9 mouse cellular contexts compared by ENCODE assay signal in genomic region chr3:90294651-90295050, GRCm38 (mm10). TPM values are rescaled to one million over a fixed set of nuclear protein-coding genes. Genes with fewer than 3 reads are reported as not detected.
DNase-seq lines count a peak whose midpoint lies in the region; ATAC-seq and TF ChIP-seq lines count a peak whose summit lies in the region.
"Had no signal": no experiment of that assay in that cellular context is flagged by ENCODE, and none has a peak within 500 bp of the region (broad histone marks: within the 10 kb centered on the region; RNA-seq: fewer than 3 reads in every experiment).

No protein-coding gene starts in this region.

- H3K4me1 ChIP-seq in cerebellum, adult 2 months (ENCODE audit: control insufficient read depth, insufficient read depth, low read length): no peaks in the 10 kb centered on the region; the same call in 1 of the 2 replicates
- H3K4me1 ChIP-seq in megakaryocyte, embryonic 14.5 days: peaks cover 63% of the 10 kb centered on the region
- peaks cover 17% of the 10 kb centered on the region; the same call in 1 of the 2 replicates for H3K4me1 ChIP-seq in limb, embryonic 15.5 days
- peaks cover 11% of the 10 kb centered on the region for H3K4me1 ChIP-seq in stomach, embryonic 16.5 days (ENCODE audit: control insufficient read depth, insufficient read depth, low read length)
- H3K4me1 ChIP-seq in kidney, adult 2 months (ENCODE audit: control insufficient read depth, insufficient read depth, low read length): peaks cover 5% of the 10 kb centered on the region; the same call in 1 of the 2 replicates

- no peak overlapping the region for H3K9ac ChIP-seq in limb, embryonic 15.5 days
- H3K9ac ChIP-seq in stomach, embryonic 16.5 days (ENCODE audit: low read length): peak overlapping the region; percentile 98; the same call in 1 of the 2 replicates

- no peak for DNase-seq in cerebellum, adult 2 months
- no peak for DNase-seq in cerebellum, postnatal 36 days
- DNase-seq in kidney, adult 2 months: no peak
- DNase-seq in embryo, embryonic 10 days (ENCODE audit: low spot score): no peak

- no peaks in the 10 kb centered on the region for H3K9me3 ChIP-seq in megakaryocyte, embryonic 14.5 days
- H3K9me3 ChIP-seq in limb, embryonic 15.5 days: no peaks in the 10 kb centered on the region
- H3K9me3 ChIP-seq in stomach, embryonic 16.5 days (replicated peaks; ENCODE audit: control insufficient read depth, low read length): no peaks in the 10 kb centered on the region

- no peaks in the 10 kb centered on the region for H3K27me3 ChIP-seq in cerebellum, adult 2 months (ENCODE audit: control insufficient read depth, insufficient read depth, low read length)
- no peaks in the 10 kb centered on the region for H3K27me3 ChIP-seq in megakaryocyte, embryonic 14.5 days (replicated peaks)
- H3K27me3 ChIP-seq in limb, embryonic 15.5 days: no peaks in the 10 kb centered on the region
- H3K27me3 ChIP-seq in stomach, embryonic 16.5 days (ENCODE audit: control insufficient read depth, insufficient read depth, low read length): no peaks in the 10 kb centered on the region
- H3K27me3 ChIP-seq in kidney, adult 2 months (replicated peaks; ENCODE audit: control insufficient read depth, insufficient read depth, low read length): no peaks in the 10 kb centered on the region

- H3K27ac ChIP-seq in cerebellum, adult 2 months (ENCODE audit: insufficient read depth, low read length): no peak overlapping the region
- H3K27ac ChIP-seq in limb, embryonic 15.5 days: no peak overlapping the region
- no peak overlapping the region for H3K27ac ChIP-seq in stomach, embryonic 16.5 days (ENCODE audit: low read length)
- H3K27ac ChIP-seq in kidney, adult 2 months (ENCODE audit: insufficient read depth, low read depth, low read length): no peak overlapping the region

- no peak for TF ChIP-seq POLR2A in cerebellum, adult 2 months (IDR thresholded peaks at IDR 0.05; ENCODE audit: borderline replicate concordance, insufficient read depth, low read length)
- no peak for TF ChIP-seq POLR2A in kidney, adult 2 months (IDR thresholded peaks at IDR 0.05; ENCODE audit: low read depth, low read length)

- WGBS in cerebellum, adult 2 months: 33% methylated on average over 2 of the region's 2 CpGs
- WGBS in limb, embryonic 15.5 days: 57% methylated on average over 2 of the region's 2 CpGs
- WGBS in stomach, embryonic 16.5 days: 64% methylated on average over 2 of the region's 2 CpGs
- WGBS in kidney, adult 2 months: 53% methylated on average over 2 of the region's 2 CpGs

- H3K4me2 ChIP-seq in limb, embryonic 15.5 days: peak overlapping the region; percentile 68
- peak overlapping the region; percentile 63 for H3K4me2 ChIP-seq in stomach, embryonic 16.5 days (ENCODE audit: low read depth, low read length)

- peak overlapping the region; percentile 94 for H3K4me3 ChIP-seq in cerebellum, adult 2 months (replicated peaks; ENCODE audit: insufficient read depth, low read depth, low read length)
- H3K4me3 ChIP-seq in megakaryocyte, embryonic 14.5 days (replicated peaks): peak overlapping the region; percentile 95
- H3K4me3 ChIP-seq in limb, embryonic 15.5 days: peak overlapping the region; percentile 76
- H3K4me3 ChIP-seq in stomach, embryonic 16.5 days (replicated peaks; ENCODE audit: low read length): peak overlapping the region; percentile 89
- no peak overlapping the region for H3K4me3 ChIP-seq in kidney, adult 2 months (ENCODE audit: insufficient read depth, low read depth, low read length)

- peaks cover 15% of the 10 kb centered on the region for H3K36me3 ChIP-seq in megakaryocyte, embryonic 14.5 days (replicated peaks; ENCODE audit: low read length)
- no peaks in the 10 kb centered on the region; the same call in 1 of the 2 replicates for H3K36me3 ChIP-seq in limb, embryonic 15.5 days
- no peaks in the 10 kb centered on the region for H3K36me3 ChIP-seq in stomach, embryonic 16.5 days (ENCODE audit: control insufficient read depth, insufficient read depth, low read length)
- H3K36me3 ChIP-seq in kidney, adult 2 months (ENCODE audit: control insufficient read depth, insufficient read depth, low read length): no peaks in the 10 kb centered on the region

- TF ChIP-seq CTCF in cerebellum, adult 2 months (IDR thresholded peaks at IDR 0.05; ENCODE audit: borderline replicate concordance, insufficient read depth, low read depth, low read length): no peak
- TF ChIP-seq CTCF in kidney, adult 2 months (conservative IDR thresholded peaks at IDR 0.05; ENCODE audit: insufficient read depth, insufficient read length, low read depth, low read length): no peak

- ATAC-seq in megakaryocyte, adult 5-6 weeks (ENCODE audit: poor library complexity, severe bottlenecking): no peak
- no peak for ATAC-seq in limb, embryonic 15.5 days (ENCODE audit: insufficient number of reproducible peaks, low FRiP score, low TSS enrichment, low read depth)
- no peak for ATAC-seq in stomach, embryonic 16.5 days (ENCODE audit: insufficient read depth, low FRiP score)

RNA-seq across cellular contexts. Expression of gene Gatad2b, which starts 1.7 kb away (rescaled TPM):
- 33.3 and 40.7 TPM in 2 replicates for polyA plus RNA-seq in cerebellum, adult 2 months (2012; rRNA removed)
- polyA plus RNA-seq in megakaryocyte, embryonic 14.5 days (2012; ENCODE audit: insufficient read depth, low replicate concordance): 2.8 and 3.2 TPM in 2 replicates
- total RNA-seq in megakaryocyte, adult 5-6 weeks (2015): 91.6 and 110 TPM in 2 replicates
- total RNA-seq in megakaryocyte, adult 5-6 weeks (2017): 25.3 and 33.5 TPM in 2 replicates
- 13.3 and 14.2 TPM in 2 replicates for polyA plus RNA-seq in limb, embryonic 15.5 days (2015; fragmentation: Nextera tagmentation; extraction: Ambion mirVana)
- polyA plus RNA-seq in stomach, embryonic 16.5 days (2015; fragmentation: Nextera tagmentation; extraction: Ambion mirVana): 8.1 and 8.2 TPM in 2 replicates
- polyA plus RNA-seq in kidney, adult 2 months (2012; rRNA removed): 18.5 and 18.6 TPM in 2 replicates

RNA-seq across cellular contexts. Expression of gene Dennd4b, which starts 29.7 kb away (rescaled TPM):
- 65.4 and 77.0 TPM in 2 replicates for polyA plus RNA-seq in cerebellum, adult 2 months (2012; rRNA removed)
- polyA plus RNA-seq in megakaryocyte, embryonic 14.5 days (2012; ENCODE audit: insufficient read depth, low replicate concordance): 41.0 and 105 TPM in 2 replicates
- total RNA-seq in megakaryocyte, adult 5-6 weeks (2015): 30.8 and 38.1 TPM in 2 replicates
- total RNA-seq in megakaryocyte, adult 5-6 weeks (2017): 20.0 and 21.2 TPM in 2 replicates
- polyA plus RNA-seq in limb, embryonic 15.5 days (2015; fragmentation: Nextera tagmentation; extraction: Ambion mirVana): 3.9 and 4.7 TPM in 2 replicates
- polyA plus RNA-seq in stomach, embryonic 16.5 days (2015; fragmentation: Nextera tagmentation; extraction: Ambion mirVana): 3.8 and 4.3 TPM in 2 replicates
- polyA plus RNA-seq in kidney, adult 2 months (2012; rRNA removed): 12.3 and 13.6 TPM in 2 replicates

RNA-seq across cellular contexts. Expression of gene Crtc2, which starts 40.7 kb away (rescaled TPM):
- polyA plus RNA-seq in cerebellum, adult 2 months (2012; rRNA removed): 78.2 and 91.2 TPM in 2 replicates
- 53.7 and 79.0 TPM in 2 replicates for polyA plus RNA-seq in megakaryocyte, embryonic 14.5 days (2012; ENCODE audit: insufficient read depth, low replicate concordance)
- total RNA-seq in megakaryocyte, adult 5-6 weeks (2015): 48.1 and 49.5 TPM in 2 replicates
- 11.3 and 19.4 TPM in 2 replicates for total RNA-seq in megakaryocyte, adult 5-6 weeks (2017)
- polyA plus RNA-seq in limb, embryonic 15.5 days (2015; fragmentation: Nextera tagmentation; extraction: Ambion mirVana): 20.1 and 20.8 TPM in 2 replicates
- 18.2 and 21.1 TPM in 2 replicates for polyA plus RNA-seq in stomach, embryonic 16.5 days (2015; fragmentation: Nextera tagmentation; extraction: Ambion mirVana)
- 48.2 and 57.6 TPM in 2 replicates for polyA plus RNA-seq in kidney, adult 2 months (2012; rRNA removed)

RNA-seq across cellular contexts. Expression of gene Slc39a1, which starts 46.7 kb away (rescaled TPM):
- 35.8 and 38.7 TPM in 2 replicates for polyA plus RNA-seq in cerebellum, adult 2 months (2012; rRNA removed)
- 14.4 and 22.8 TPM in 2 replicates for polyA plus RNA-seq in megakaryocyte, embryonic 14.5 days (2012; ENCODE audit: insufficient read depth, low replicate concordance)
- 20.9 and 23.7 TPM in 2 replicates for total RNA-seq in megakaryocyte, adult 5-6 weeks (2015)
- 38.3 and 44.1 TPM in 2 replicates for total RNA-seq in megakaryocyte, adult 5-6 weeks (2017)
- polyA plus RNA-seq in limb, embryonic 15.5 days (2015; fragmentation: Nextera tagmentation; extraction: Ambion mirVana): 119 and 122 TPM in 2 replicates
- polyA plus RNA-seq in stomach, embryonic 16.5 days (2015; fragmentation: Nextera tagmentation; extraction: Ambion mirVana): 101 and 122 TPM in 2 replicates
- polyA plus RNA-seq in kidney, adult 2 months (2012; rRNA removed): 71.3 and 74.2 TPM in 2 replicates

RNA-seq across cellular contexts. Expression of gene Creb3l4, which starts 51.3 kb away (rescaled TPM):
- polyA plus RNA-seq in cerebellum, adult 2 months (2012; rRNA removed): 0.23 and 0.51 TPM in 2 replicates
- 0.07 TPM in 1 of 2 replicates, not detected in the other for polyA plus RNA-seq in megakaryocyte, embryonic 14.5 days (2012; ENCODE audit: insufficient read depth, low replicate concordance)
- 0.67 TPM in 1 of 2 replicates, not detected in the other for total RNA-seq in megakaryocyte, adult 5-6 weeks (2015)
- 0.37 TPM in 1 of 2 replicates, not detected in the other for total RNA-seq in megakaryocyte, adult 5-6 weeks (2017)
- polyA plus RNA-seq in limb, embryonic 15.5 days (2015; fragmentation: Nextera tagmentation; extraction: Ambion mirVana): 5.8 and 6.5 TPM in 2 replicates
- 28.9 and 34.4 TPM in 2 replicates for polyA plus RNA-seq in stomach, embryonic 16.5 days (2015; fragmentation: Nextera tagmentation; extraction: Ambion mirVana)
- 1.0 and 1.5 TPM in 2 replicates for polyA plus RNA-seq in kidney, adult 2 months (2012; rRNA removed)
- total RNA-seq: neutrophil, adult 5-6 weeks had no signal
